Mouse (Mus musculus) embryonic facial prominence, embryonic 13.5 days (tissue): ENCODE results near the gene Gm39653. TPM values are rescaled to one million over a fixed set of nuclear protein-coding genes. Genes with fewer than 3 reads are reported as not detected.

Source experiments
- ATAC-seq: fragments of 200-750 bp; cut with Nextera tagmentation; 2 replicates; pipeline ENCODE4 v1.8.0; 2017; ENCODE audit warnings: low read depth; ENCODE audit not compliant: insufficient number of reproducible peaks, insufficient read depth, low FRiP score, low TSS enrichment
- H3K27ac ChIP-seq: fragments of 300-500 bp; sonication (generic); 2 replicates; pipeline ENCODE4 v1.5.1; 2015; ENCODE audit warnings: moderate library complexity, mild to moderate bottlenecking, inconsistent platforms
- H3K27me3 ChIP-seq: fragments of 300-500 bp; sonication (generic); 2 replicates; pipeline ENCODE4 v1.6.1; 2015; ENCODE audit warnings: mild to moderate bottlenecking, inconsistent platforms
- H3K36me3 ChIP-seq: fragments of 300-500 bp; sonication (generic); 2 replicates; pipeline ENCODE4 v1.6.1; 2015; ENCODE audit warnings: mild to moderate bottlenecking, inconsistent platforms
- H3K4me1 ChIP-seq: fragments of 300-500 bp; sonication (generic); 2 replicates; pipeline ENCODE4 v1.6.1; 2015; ENCODE audit warnings: inconsistent platforms
- H3K4me2 ChIP-seq: fragments of 300-500 bp; sonication (generic); 2 replicates; pipeline ENCODE4 v1.6.1; 2015; ENCODE audit warnings: moderate library complexity, mild to moderate bottlenecking, inconsistent platforms
- H3K4me3 ChIP-seq: fragments of 300-500 bp; sonication (generic); 2 replicates; pipeline ENCODE4 v1.5.1; 2015; ENCODE audit warnings: mild to moderate bottlenecking, inconsistent platforms
- H3K9ac ChIP-seq: fragments of 300-500 bp; sonication (generic); 2 replicates; pipeline ENCODE4 v1.6.1; 2015; ENCODE audit warnings: mild to moderate bottlenecking, inconsistent platforms
- H3K9me3 ChIP-seq: fragments of 300-500 bp; sonication (generic); 2 replicates; pipeline ENCODE4 v1.6.1; 2016; ENCODE audit warnings: inconsistent platforms
- WGBS: fragments of 180-500 bp; shearing (Covaris S2); methylation state at CpG from one replicate; pipeline ENCODE4 v1.1.7; 2015; ENCODE audit warnings: mixed read lengths; 5-methylcytosine and 5-hydroxymethylcytosine counted together
- polyA plus RNA-seq: library from polyadenylated mRNA; unstranded; fragments of >200 nt; fragmentation: Nextera tagmentation; extraction: Ambion mirVana; gene quantifications from 2 replicates; pipeline ENCODE4 v1.2.1, GENCODE M21; 2015

Gene Gm39653
- not detected in 2 replicates for polyA plus RNA-seq

DNA sequence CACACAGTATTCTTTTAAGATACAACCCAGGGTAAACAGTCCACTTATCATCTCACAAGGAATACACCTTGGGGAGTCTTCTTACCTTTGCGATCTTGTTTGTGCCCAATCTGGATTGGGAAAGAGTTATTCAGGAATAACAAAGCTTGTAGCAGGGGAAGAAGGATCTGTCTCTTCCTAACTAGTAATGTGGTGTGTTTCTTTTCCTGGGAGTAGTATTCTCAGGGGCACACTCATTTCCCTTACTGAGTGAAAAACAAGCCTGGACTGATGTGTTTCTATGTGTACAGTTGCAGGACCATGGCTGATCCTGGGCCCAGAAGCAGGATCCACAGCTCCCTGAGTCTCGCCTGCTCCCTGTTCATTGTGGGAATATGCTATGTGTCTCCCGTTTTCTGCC is at the start of gene Gm39653:
TSS of gene Gm39653 (plus strand) at position 301 of the 400 bp plus-strand sequence.
- no peaks in the 10 kb centered on the region for H3K9me3 ChIP-seq
- 78% methylated on average over 3 of the region's 3 CpGs for WGBS
- no peak within 1 kb of the TSS for H3K4me2 ChIP-seq
- H3K27ac ChIP-seq, result no peak within 1 kb of the TSS
- no peaks in the 10 kb centered on the region; the same call in 1 of the 2 replicates for H3K4me1 ChIP-seq
- H3K36me3 ChIP-seq, result no peaks in the 10 kb centered on the region
- no peak for ATAC-seq
- H3K9ac ChIP-seq, result no peak within 1 kb of the TSS
- no peak within 1 kb of the TSS for H3K4me3 ChIP-seq
- H3K27me3 ChIP-seq, result peaks cover 10% of the 10 kb centered on the region

DNA sequence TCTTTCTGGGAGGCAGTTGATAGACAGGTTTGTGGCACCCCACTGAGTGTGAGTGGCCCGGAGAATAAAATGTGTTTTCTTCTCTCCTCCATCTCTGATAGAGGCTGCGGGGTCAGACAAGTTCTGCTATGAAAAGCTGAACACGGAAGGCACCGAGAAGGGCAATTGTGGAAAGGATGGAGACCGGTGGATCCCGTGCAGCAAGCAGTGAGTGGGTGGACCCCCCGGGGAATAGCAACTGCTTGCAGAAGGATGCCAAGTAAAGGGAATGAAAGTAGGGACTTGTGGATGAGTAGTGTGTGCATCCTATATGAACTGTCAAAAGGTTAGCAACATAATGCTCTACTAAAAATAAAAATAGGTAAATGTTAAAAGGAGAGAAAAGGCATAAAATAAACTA is 49.3 kb upstream of the Gm39653 start:
- H3K27me3 ChIP-seq, result no peaks in the 10 kb centered on the region
- H3K36me3 ChIP-seq, result no peaks in the 10 kb centered on the region

DNA sequence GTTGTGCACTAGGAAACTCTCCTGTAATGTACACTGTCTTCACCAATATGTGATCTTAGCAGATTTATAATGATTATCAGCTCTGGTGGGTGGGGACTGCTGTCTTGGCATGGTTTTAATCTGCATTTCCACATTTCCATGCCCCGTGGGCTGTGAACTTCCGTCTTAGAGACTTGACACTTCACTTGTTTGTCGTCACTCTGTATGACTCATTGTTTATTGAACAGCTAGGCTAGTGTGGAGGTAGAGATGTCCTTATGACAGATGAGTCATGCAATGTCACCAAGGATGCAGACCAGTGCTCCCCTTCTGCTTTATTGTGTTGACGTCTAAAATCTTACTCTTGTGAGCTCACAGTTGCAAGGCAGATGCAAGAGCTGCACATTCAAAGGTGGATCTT is 48.7 kb upstream of the Gm39653 start:
- Histone ChIP-seq H3K27me3 (no peaks in the 10 kb centered on the region), H3K36me3 (no peaks in the 10 kb centered on the region), H3K4me3 (no peak overlapping the region), H3K9me3 (no peaks in the 10 kb centered on the region), H3K9ac (no peak overlapping the region), H3K4me2 (no peak overlapping the region), H3K27ac (no peak overlapping the region), H3K4me1 (no peaks in the 10 kb centered on the region)
- ATAC-seq, result no peak
- WGBS, result 52% methylated on average over 4 of the region's 4 CpGs

More for the DNA sequence above, 49.3 kb upstream of the Gm39653 start:
- no peak overlapping the region for H3K27ac ChIP-seq
- H3K4me2 ChIP-seq, result no peak overlapping the region
- 29% methylated on average over 7 of the region's 7 CpGs for WGBS
- no peak overlapping the region for H3K4me3 ChIP-seq
- H3K9me3 ChIP-seq, result no peaks in the 10 kb centered on the region
- no peaks in the 10 kb centered on the region for H3K4me1 ChIP-seq
- H3K9ac ChIP-seq, result no peak overlapping the region
- no peak for ATAC-seq

DNA sequence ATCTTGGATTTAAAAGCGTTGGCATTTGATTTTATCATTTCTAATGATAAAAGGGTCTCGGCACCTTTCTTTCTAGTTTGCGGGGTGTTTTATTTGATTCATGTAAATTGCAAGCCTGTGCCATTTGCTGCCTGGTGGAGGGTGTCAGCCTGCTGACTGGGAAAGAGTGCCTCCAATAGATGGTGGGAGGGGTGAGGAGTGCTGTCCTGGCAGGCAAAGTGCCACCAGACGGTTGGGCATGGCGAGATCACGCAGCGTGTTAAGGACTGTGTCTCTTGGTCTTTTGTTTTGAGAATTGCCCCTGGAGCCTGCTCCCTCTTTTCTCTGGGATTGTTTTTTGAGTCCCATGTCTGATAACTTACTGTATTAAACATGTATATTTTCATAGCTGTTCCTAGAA is 43.5 kb upstream of the Gm39653 start:
- Histone ChIP-seq H3K4me1 (peaks cover 10% of the 10 kb centered on the region), H3K36me3 (no peaks in the 10 kb centered on the region), H3K27ac (no peak overlapping the region), H3K4me2 (no peak overlapping the region), H3K4me3 (no peak overlapping the region), H3K9ac (no peak overlapping the region), H3K9me3 (no peaks in the 10 kb centered on the region), H3K27me3 (no peaks in the 10 kb centered on the region)
- ATAC-seq, result no peak
- WGBS, result 80% methylated on average over 7 of the region's 7 CpGs

DNA sequence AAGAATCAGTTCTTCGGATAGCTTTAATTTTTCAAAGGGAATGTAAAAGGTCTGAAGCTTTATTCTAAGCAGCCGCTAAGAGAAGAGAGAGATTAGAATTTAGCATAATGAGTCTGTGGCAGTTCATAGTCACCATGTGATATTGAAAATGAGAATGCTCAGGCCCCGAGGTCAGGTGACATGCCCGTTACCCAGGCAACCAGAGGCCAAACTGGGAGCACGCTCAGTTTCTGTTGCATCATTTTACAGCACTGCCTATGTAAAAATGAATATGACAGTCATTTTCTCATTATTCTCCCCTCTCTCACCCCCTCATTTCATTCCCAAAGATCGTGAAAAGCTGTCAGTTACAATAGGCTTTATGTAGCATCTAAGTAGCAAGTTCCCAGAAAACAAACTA is 42.3 kb upstream of the Gm39653 start:
- Histone ChIP-seq H3K4me1 (peaks cover 10% of the 10 kb centered on the region), H3K4me3 (no peak overlapping the region), H3K27ac (no peak overlapping the region), H3K27me3 (no peaks in the 10 kb centered on the region), H3K36me3 (no peaks in the 10 kb centered on the region), H3K4me2 (no peak overlapping the region), H3K9ac (no peak overlapping the region), H3K9me3 (no peaks in the 10 kb centered on the region)
- 39% methylated on average over 6 of the region's 6 CpGs for WGBS
- no peak for ATAC-seq

DNA sequence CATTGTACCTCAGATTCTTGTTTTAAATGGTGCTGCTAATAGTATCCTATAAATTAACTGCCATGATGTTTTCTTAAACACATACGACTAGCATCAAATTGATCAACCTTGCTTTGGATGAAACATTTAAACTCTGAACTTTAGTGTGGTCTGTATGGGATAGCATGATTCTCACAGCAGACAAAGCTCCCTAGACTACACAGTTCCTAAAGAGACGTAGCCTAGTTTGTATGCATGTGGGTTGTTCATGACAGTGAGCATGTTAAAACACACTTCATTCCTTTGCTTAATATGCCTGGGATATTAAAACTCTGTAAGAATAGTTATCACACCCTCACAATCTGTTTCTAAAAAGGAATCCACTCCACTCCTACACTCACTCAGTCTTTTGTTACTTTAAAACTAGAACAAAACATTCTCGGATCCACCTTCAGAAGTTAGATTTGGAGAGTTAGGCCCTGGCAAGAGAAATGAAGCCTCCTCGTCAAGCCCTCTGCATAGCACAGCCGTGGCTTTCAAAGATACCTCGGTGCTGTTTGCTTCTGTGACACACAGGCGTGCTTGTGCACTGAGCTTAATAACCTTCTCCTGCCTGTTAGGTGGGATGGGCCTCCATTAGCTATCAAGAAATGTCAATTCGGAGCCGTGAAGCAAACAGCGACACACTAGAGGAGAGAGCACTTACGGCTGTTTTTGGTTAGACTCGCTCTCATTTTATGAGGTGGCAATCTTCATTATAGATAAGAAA is 41.7 kb upstream of the Gm39653 start:
- no peak overlapping the region for H3K4me3 ChIP-seq
- ATAC-seq, result no peak
- H3K36me3 ChIP-seq, result no peaks in the 10 kb centered on the region
- H3K4me2 ChIP-seq, result no peak overlapping the region
- peaks cover 10% of the 10 kb centered on the region for H3K4me1 ChIP-seq
- 51% methylated on average over 12 of the region's 12 CpGs for WGBS
- no peak overlapping the region for H3K27ac ChIP-seq
- no peaks in the 10 kb centered on the region for H3K27me3 ChIP-seq
- H3K9me3 ChIP-seq, result no peaks in the 10 kb centered on the region
- H3K9ac ChIP-seq, result no peak overlapping the region

DNA sequence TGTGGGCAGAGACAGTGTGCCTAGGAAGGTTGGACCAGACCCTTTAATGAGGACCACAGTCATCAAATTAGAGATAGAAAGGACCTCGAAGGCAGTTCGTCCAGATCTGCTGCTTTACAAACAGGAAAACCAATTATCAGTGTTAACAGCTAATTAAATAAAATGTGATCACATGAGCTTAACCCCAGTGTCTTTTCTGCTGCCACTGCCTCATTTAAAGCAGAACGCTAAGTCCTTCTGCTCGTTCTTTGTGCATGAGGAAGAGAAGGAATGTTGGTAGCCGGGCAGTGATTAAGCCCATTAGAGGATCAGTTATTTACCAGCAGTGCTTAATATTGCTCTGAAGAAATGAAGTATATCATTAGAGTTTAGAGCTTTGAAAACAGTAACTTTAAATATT is 39.0 kb upstream of the Gm39653 start:
- 27% methylated on average over 5 of the region's 5 CpGs for WGBS
- Histone ChIP-seq H3K4me1 (peaks cover 10% of the 10 kb centered on the region), H3K4me2 (no peak overlapping the region), H3K36me3 (no peaks in the 10 kb centered on the region), H3K27ac (no peak overlapping the region), H3K4me3 (no peak overlapping the region), H3K9ac (no peak overlapping the region), H3K9me3 (no peaks in the 10 kb centered on the region), H3K27me3 (no peaks in the 10 kb centered on the region)
- no peak for ATAC-seq

DNA sequence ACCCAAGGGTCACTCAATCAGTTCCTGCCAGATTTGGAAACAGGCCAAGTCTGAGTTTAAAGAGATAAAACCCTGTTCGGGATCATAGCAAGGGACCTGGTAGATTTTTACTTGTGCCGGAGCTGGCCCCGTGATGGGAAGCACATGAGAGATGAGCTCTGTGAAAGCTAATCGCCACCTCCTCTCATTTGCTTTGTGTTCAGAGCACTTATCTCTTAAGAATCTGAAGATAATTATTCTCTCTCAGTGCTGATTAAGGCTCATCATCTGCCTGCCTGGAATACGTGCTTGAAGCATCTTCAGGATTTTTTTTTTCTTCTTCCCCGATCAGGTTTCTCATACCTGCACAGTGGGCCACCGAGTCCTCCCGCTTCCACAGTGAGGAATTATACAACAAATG is 36.6 kb upstream of the Gm39653 start:
- WGBS, result 70% methylated on average over 8 of the region's 8 CpGs

DNA sequence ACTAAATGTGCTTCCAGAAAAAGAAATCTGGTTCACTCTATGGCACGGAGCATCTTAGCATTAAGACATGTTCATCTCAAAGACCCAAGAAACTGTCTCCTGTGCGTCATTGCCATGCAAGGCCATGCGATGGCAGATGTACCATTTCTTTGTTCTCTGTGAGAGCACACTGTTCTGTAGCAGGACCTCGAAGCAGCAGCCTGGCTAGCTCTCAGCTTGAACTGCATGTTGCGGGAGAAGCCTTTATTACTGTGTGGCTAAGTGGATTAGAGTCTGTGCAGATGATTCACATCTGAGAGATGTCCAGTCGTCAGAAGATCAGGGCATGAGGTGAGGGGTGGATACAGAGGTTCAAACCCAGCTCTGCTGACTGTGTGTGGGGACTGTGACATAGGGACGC is 28.9 kb upstream of the Gm39653 start:
- ATAC-seq, result no peak
- Histone ChIP-seq H3K9ac (no peak overlapping the region), H3K9me3 (no peaks in the 10 kb centered on the region), H3K4me1 (no peaks in the 10 kb centered on the region), H3K27me3 (no peaks in the 10 kb centered on the region), H3K36me3 (no peaks in the 10 kb centered on the region), H3K4me2 (no peak overlapping the region), H3K27ac (no peak overlapping the region), H3K4me3 (no peak overlapping the region)
- 68% methylated on average over 7 of the region's 7 CpGs for WGBS

More for the DNA sequence above, 36.6 kb upstream of the Gm39653 start:
- H3K4me1 ChIP-seq, result 0 out of 2 replicates have a peak, but pooled peaks cover 2% of the 10 kb centered on the region
- H3K36me3 ChIP-seq, result no peaks in the 10 kb centered on the region
- H3K27me3 ChIP-seq, result no peaks in the 10 kb centered on the region
- H3K27ac ChIP-seq, result no peak overlapping the region
- no peaks in the 10 kb centered on the region for H3K9me3 ChIP-seq
- H3K4me3 ChIP-seq, result no peak overlapping the region
- no peak for ATAC-seq
- H3K9ac ChIP-seq, result no peak overlapping the region
- H3K4me2 ChIP-seq, result no peak overlapping the region

DNA sequence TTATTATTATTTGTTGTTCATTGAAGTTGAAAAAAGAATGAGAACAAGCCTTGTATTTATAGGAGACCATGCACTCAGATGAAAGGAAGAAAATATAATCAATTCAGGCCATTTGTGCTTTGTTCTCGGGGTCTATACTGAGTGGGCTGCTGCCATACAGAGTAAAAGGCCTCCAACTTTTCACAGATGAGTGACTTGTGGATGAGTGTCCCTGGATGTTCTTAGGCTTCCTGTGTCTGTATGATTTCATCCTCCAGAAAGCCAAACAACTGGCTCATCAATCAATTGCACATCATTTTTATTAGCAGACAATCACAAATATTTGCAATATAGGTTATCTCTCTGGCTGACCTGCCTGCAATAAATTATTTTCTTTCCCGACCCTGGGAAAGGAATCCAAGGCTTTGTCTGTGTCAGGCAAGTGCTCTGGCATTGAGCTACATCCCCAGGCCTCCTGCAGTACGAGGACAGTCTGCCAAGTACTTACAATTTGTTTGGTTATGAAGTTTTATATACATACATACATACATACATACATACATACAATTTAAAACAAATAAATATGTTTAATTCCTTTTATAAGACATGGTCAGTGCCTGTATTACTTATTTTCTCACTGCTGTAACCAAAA is 11.8 kb upstream of the Gm39653 start:
- Histone ChIP-seq H3K4me2 (no peak overlapping the region), H3K9me3 (no peaks in the 10 kb centered on the region), H3K27me3 (no peaks in the 10 kb centered on the region), H3K4me3 (no peak overlapping the region), H3K36me3 (no peaks in the 10 kb centered on the region), H3K27ac (no peak overlapping the region), H3K9ac (no peak overlapping the region), H3K4me1 (no peaks in the 10 kb centered on the region)
- no peak for ATAC-seq
- WGBS, result 58% methylated on average over 3 of the region's 3 CpGs

DNA sequence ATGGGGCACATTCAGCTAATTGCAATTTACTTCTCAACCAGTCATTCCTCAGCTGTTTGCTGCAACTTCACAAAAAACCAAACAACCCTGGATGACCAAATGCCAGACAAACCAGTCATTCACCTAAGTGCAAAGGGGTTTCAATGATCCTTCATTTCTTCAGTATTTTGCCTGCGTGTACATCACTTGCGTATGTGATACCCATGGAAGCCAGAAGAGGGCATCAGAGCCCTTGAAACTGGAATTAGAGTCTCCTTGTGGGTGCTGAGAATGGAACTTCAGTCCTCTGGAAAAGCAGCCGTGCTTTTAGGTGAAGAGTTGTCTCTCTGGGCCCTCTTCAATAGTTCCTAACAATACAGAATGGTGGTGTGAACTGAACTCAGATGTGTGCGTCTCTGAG is 6.2 kb upstream of the Gm39653 start:
- H3K4me1 ChIP-seq, result no peaks in the 10 kb centered on the region; the same call in 1 of the 2 replicates
- ATAC-seq, result no peak
- no peak overlapping the region for H3K9ac ChIP-seq
- no peaks in the 10 kb centered on the region for H3K9me3 ChIP-seq
- H3K27ac ChIP-seq, result no peak overlapping the region
- no peak overlapping the region for H3K4me3 ChIP-seq
- H3K4me2 ChIP-seq, result no peak overlapping the region
- peaks cover 10% of the 10 kb centered on the region for H3K27me3 ChIP-seq
- 92% methylated on average over 4 of the region's 4 CpGs for WGBS
- no peaks in the 10 kb centered on the region for H3K36me3 ChIP-seq

DNA sequence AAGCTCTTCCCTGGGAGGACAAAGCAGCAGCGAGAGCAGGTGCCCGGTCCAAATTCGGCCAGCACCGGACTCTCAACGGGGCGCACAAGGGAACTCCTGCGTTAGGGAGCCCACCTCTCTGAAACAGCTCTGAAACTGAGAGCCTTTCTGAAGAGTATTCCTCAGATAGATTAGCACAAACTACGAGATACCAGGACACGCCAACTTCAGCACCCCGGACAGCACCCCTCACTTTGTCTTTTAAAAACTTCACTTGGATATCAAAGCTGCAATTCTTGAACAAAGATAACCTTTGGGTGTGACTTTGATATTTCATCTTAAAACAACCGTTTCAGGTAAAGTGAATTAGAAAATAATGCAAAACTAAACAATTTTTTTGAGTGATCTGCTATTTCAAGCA is 1.2 kb upstream of the Gm39653 start:
- no peak for ATAC-seq
- Histone ChIP-seq H3K4me2 (no peak overlapping the region), H3K4me3 (no peak overlapping the region), H3K9me3 (no peaks in the 10 kb centered on the region), H3K27me3 (peaks cover 10% of the 10 kb centered on the region), H3K27ac (no peak overlapping the region), H3K36me3 (no peaks in the 10 kb centered on the region), H3K9ac (no peak overlapping the region), H3K4me1 (no peaks in the 10 kb centered on the region; the same call in 1 of the 2 replicates)
- WGBS, result 2% methylated on average over 11 of the region's 11 CpGs
